ENCODE assay signal across 10 mouse cellular contexts in genomic region chr1:106231805-106232459, GRCm38 (mm10).
DNase-seq lines count a peak whose midpoint lies in the region; ATAC-seq and TF ChIP-seq lines count a peak whose summit lies in the region.
"Had no signal": no experiment of that assay in that cellular context is flagged by ENCODE, and none has a peak within 500 bp of the region (broad histone marks: within the 10 kb centered on the region; RNA-seq: fewer than 3 reads in every experiment).

No protein-coding gene starts in this region.

- H3K4me1 ChIP-seq in heart, adult 2 months (ENCODE audit: control insufficient read depth, insufficient read depth, low read length), result peaks cover 16% of the 10 kb centered on the region
- H3K4me1 ChIP-seq in heart, embryonic 11.5 days (ENCODE audit: control insufficient read depth, insufficient read depth, low read length), result no peaks in the 10 kb centered on the region
- no peaks in the 10 kb centered on the region for H3K4me1 ChIP-seq in limb, embryonic 10.5 days
- H3K4me1 ChIP-seq: embryonic facial prominence, embryonic 10.5 days had no signal

- H3K27ac ChIP-seq in heart, adult 2 months, result no peak overlapping the region
- no peak overlapping the region for H3K27ac ChIP-seq in heart, embryonic 11.5 days (ENCODE audit: low read depth, low read length)
- no peak overlapping the region for H3K27ac ChIP-seq in limb, embryonic 10.5 days
- H3K27ac ChIP-seq: embryonic facial prominence, embryonic 10.5 days had no signal

- no peak for TF ChIP-seq EP300 in heart, adult 2 months (IDR thresholded peaks at IDR 0.05; ENCODE audit: insufficient read depth, low read depth, low read length)

- no peaks in the 10 kb centered on the region for H3K9me3 ChIP-seq in heart, embryonic 11.5 days (replicated peaks; ENCODE audit: control insufficient read depth, low read length)
- H3K9me3 ChIP-seq in limb, embryonic 10.5 days (replicated peaks), result no peaks in the 10 kb centered on the region
- H3K9me3 ChIP-seq: embryonic facial prominence, embryonic 10.5 days had no signal

- peak; percentile 27; the same call in 1 of the 2 replicates for TF ChIP-seq CTCF in heart, adult 2 months (IDR thresholded peaks at IDR 0.05)

- no peak overlapping the region for H3K4me3 ChIP-seq in heart, adult 2 months
- H3K4me3 ChIP-seq in heart, embryonic 11.5 days (ENCODE audit: low read depth, low read length), result no peak overlapping the region
- no peak overlapping the region for H3K4me3 ChIP-seq in limb, embryonic 10.5 days
- H3K4me3 ChIP-seq: embryonic facial prominence, embryonic 10.5 days had no signal

- no peaks in the 10 kb centered on the region for H3K27me3 ChIP-seq in heart, adult 2 months (ENCODE audit: control insufficient read depth, insufficient read depth, low read length)
- no peaks in the 10 kb centered on the region for H3K27me3 ChIP-seq in heart, embryonic 11.5 days (ENCODE audit: control insufficient read depth, insufficient read depth, low read length)
- no peaks in the 10 kb centered on the region for H3K27me3 ChIP-seq in limb, embryonic 10.5 days (ENCODE audit: low read depth, poor library complexity, severe bottlenecking)

- TF ChIP-seq POLR2A in heart, adult 2 months (IDR thresholded peaks at IDR 0.05; ENCODE audit: insufficient read depth, low read depth, low read length), result no peak

- ATAC-seq in heart, embryonic 11.5 days (replicated peaks; ENCODE audit: insufficient number of reproducible peaks, low FRiP score, low TSS enrichment), result no peak
- ATAC-seq: inflammation-experienced regulatory T-cells, adult 6 months had no signal

- peaks cover 9% of the 10 kb centered on the region for H3K36me3 ChIP-seq in heart, adult 2 months (ENCODE audit: control insufficient read depth, insufficient read depth, low read length)
- H3K36me3 ChIP-seq in heart, embryonic 11.5 days (ENCODE audit: control insufficient read depth, insufficient read depth, low read length), result no peaks in the 10 kb centered on the region
- H3K36me3 ChIP-seq in limb, embryonic 10.5 days, result no peaks in the 10 kb centered on the region
- H3K36me3 ChIP-seq: embryonic facial prominence, embryonic 10.5 days had no signal

- WGBS in heart, adult 2 months, result 35% methylated on average over 3 of the region's 3 CpGs
- WGBS in heart, embryonic 11.5 days (ENCODE audit: insufficient replicate concordance), result 61% methylated on average over 3 of the region's 3 CpGs
- whole genome bisulfite sequencing in limb, embryonic 10.5 days, result 93% methylated on average over 3 of the region's 3 CpGs

- intact Hi-C loops in heart, adult 2 months (cut with DNase I), result no loop called here
- intact Hi-C loops in heart, postnatal 10 days (cut with DNase I), result no loop called here

- DNase-seq in heart, adult 2 months, result peak; percentile 35 to 60
- peak; percentile 39 for DNase-seq in retina, postnatal 1 day
- no peak for DNase-seq in retina, embryonic 14.5 days (ENCODE audit: low spot score)
- DNase-seq in heart, postnatal 10 days, result peak; percentile 72 to 78
- peak; percentile 54 for DNase-seq in skeletal muscle tissue, adult 2 months (ENCODE audit: low read depth, low spot score)
- DNase-seq in limb, embryonic 10.5 days (ENCODE audit: low spot score), result no peak
- DNase-seq in thymus, postnatal 10 days (ENCODE audit: low spot score in 2 of 2), result no peak

- H3K9ac ChIP-seq in heart, adult 2 months (ENCODE audit: low read depth, low read length), result no peak overlapping the region
- H3K9ac ChIP-seq in heart, embryonic 11.5 days (ENCODE audit: low read depth, low read length), result no peak overlapping the region

- no peak overlapping the region for H3K4me2 ChIP-seq in heart, embryonic 11.5 days

- H3K79me2 ChIP-seq in heart, adult 2 months (replicated peaks; ENCODE audit: control insufficient read depth, insufficient read depth, low read length), result peaks cover 7% of the 10 kb centered on the region; the same call in 1 of the 2 replicates

Comparison
In these comparisons a context has a peak if more than half of its experiments do, and no peak if none do; other contexts are left out.
1. DNase-seq: peak in heart, adult 2 months (2 of 2), retina, postnatal 1 day (single experiment), heart, postnatal 10 days (2 of 2) and skeletal muscle tissue, adult 2 months (single experiment); none in retina, embryonic 14.5 days (single experiment), limb, embryonic 10.5 days (single experiment) and thymus, postnatal 10 days (0 of 2).